Mouse (Mus musculus) C2C12 (cell line): Measurements from ENCODE around the gene Hacd3. TPM values are rescaled to one million over a fixed set of nuclear protein-coding genes. Genes with fewer than 3 reads are reported as not detected.

ENCODE experiments used
- H3K27me3 ChIP-seq: one replicate; pipeline ENCODE4 v1.6.1; 2011; ENCODE audit not compliant: control insufficient read depth, insufficient read depth, insufficient read length
- H3K36me3 ChIP-seq: one replicate; pipeline ENCODE4 v1.6.1; 2011; ENCODE audit not compliant: control insufficient read depth, insufficient read depth
- H3K4me3 ChIP-seq: one replicate; pipeline ENCODE4 v1.5.1; 2011; ENCODE audit warnings: mild to moderate bottlenecking, control low read depth; ENCODE audit not compliant: poor library complexity, insufficient read depth, severe bottlenecking
- H3K79me2 ChIP-seq: one replicate; pipeline ENCODE4 v1.6.1; 2011; ENCODE audit not compliant: control insufficient read depth, insufficient read depth
- H3K79me3 ChIP-seq: one replicate; pipeline ENCODE4 v1.6.1; 2011; ENCODE audit warnings: low read depth, control low read depth
- H3ac ChIP-seq: one replicate; pipeline ENCODE3; 2011; ENCODE audit warnings: low read depth; ENCODE audit not compliant: control insufficient read depth, insufficient read length
- CEBPB ChIP-seq: IDR thresholded peaks from one replicate; pipeline ENCODE4 v1.6.1; 2011; ENCODE audit warnings: low read depth, mild to moderate bottlenecking, control low read depth, moderate library complexity
- CTCF ChIP-seq: IDR thresholded peaks from one replicate; pipeline ENCODE4 v1.5.1; 2011; ENCODE audit not compliant: control insufficient read depth, insufficient read depth, insufficient read length
- FOSL1 ChIP-seq: IDR thresholded peaks from one replicate; pipeline ENCODE4 v1.8.0; 2011; ENCODE audit warnings: mild to moderate bottlenecking, low read length; ENCODE audit not compliant: poor library complexity, insufficient read depth, severe bottlenecking
- MAX ChIP-seq: IDR thresholded peaks from one replicate; pipeline ENCODE4 v1.6.1; 2011; ENCODE audit warnings: mild to moderate bottlenecking, control low read depth
- MYOD1 ChIP-seq: IDR thresholded peaks from one replicate; pipeline ENCODE4 v1.6.1; 2011; ENCODE audit warnings: low read depth; ENCODE audit not compliant: control insufficient read depth, insufficient read length
- MYOG ChIP-seq: IDR thresholded peaks from one replicate; pipeline ENCODE4 v1.6.1; 2011; ENCODE audit not compliant: control insufficient read depth, insufficient read length; ENCODE audit errors: extremely low read depth
- USF1 ChIP-seq: IDR thresholded peaks from one replicate; pipeline ENCODE4 v1.6.1; 2011; ENCODE audit warnings: low read depth, mild to moderate bottlenecking, control low read depth, moderate library complexity
- polyA plus RNA-seq: library from polyadenylated mRNA; unstranded; fragments of >200 nt; fragmentation: generic; extraction: Trizol; gene quantifications from one replicate; pipeline ENCODE4 v1.2.1, GENCODE M21; 2012; ENCODE audit warnings: missing spikeins

The Hacd3 gene
- polyA plus RNA-seq, 1 experiment, result 22.9 TPM

- Histone ChIP-seq H3K4me3 (no peak overlapping the region), H3K27me3 (no peaks in the 10 kb centered on the region), H3K79me2 (no peaks in the 10 kb centered on the region), H3K36me3 (peaks cover 77% of the 10 kb centered on the region), H3ac (no peak overlapping the region), H3K79me3 (no peaks in the 10 kb centered on the region)
- TF ChIP-seq MYOD1 (no peak), CTCF (no peak), CEBPB (no peak), FOSL1 (no peak), MAX (no peak), USF1 (no peak), MYOG (no peak)
These were observed 40.9 kb downstream of the Hacd3 start for GRCm38 (mm10) chr9:64980548-64980947.

GRCm38 (mm10) chr9:64960978-64961320 is 60.5 kb downstream of the Hacd3 start:
- TF ChIP-seq MYOG (no peak), CEBPB (no peak), USF1 (no peak), CTCF (no peak), MYOD1 (no peak), FOSL1 (no peak), MAX (no peak)
- H3K4me3 ChIP-seq, result peak overlapping the region; percentile 43
- H3K79me2 ChIP-seq, result peaks cover 32% of the 10 kb centered on the region
- H3K79me3 ChIP-seq, result peaks cover 10% of the 10 kb centered on the region
- H3K36me3 ChIP-seq, result peaks cover 19% of the 10 kb centered on the region
- no peaks in the 10 kb centered on the region for H3K27me3 ChIP-seq
- H3ac ChIP-seq, result peak overlapping the region; percentile 90

- Histone ChIP-seq H3K4me3 (peak within 1 kb of the TSS; percentile 43), H3ac (peak within 1 kb of the TSS; percentile 90), H3K36me3 (peaks cover 14% of the 10 kb centered on the region), H3K79me3 (peaks cover 10% of the 10 kb centered on the region), H3K79me2 (peaks cover 32% of the 10 kb centered on the region), H3K27me3 (no peaks in the 10 kb centered on the region)
- peak; percentile 90 for TF ChIP-seq CTCF
- TF ChIP-seq FOSL1, result no peak
- TF ChIP-seq MAX, result peak; percentile 52
- no peak for TF ChIP-seq CEBPB
- TF ChIP-seq MYOG, result no peak
- no peak for TF ChIP-seq USF1
- TF ChIP-seq MYOD1, result no peak
These were observed 61.1 kb downstream of the Hacd3 start, which contains the start of gene Ints14 for GRCm38 (mm10) chr9:64960117-64960977. Ints14 (plus strand) TSS chr9:64960905.

- TF ChIP-seq FOSL1, result no peak
- no peak for TF ChIP-seq USF1
- TF ChIP-seq MYOD1, result no peak
- TF ChIP-seq MAX, result no peak
- TF ChIP-seq CEBPB, result no peak
- TF ChIP-seq MYOG, result no peak
- TF ChIP-seq CTCF, result no peak
- Histone ChIP-seq H3K4me3 (no peak overlapping the region), H3K79me2 (peaks cover 15% of the 10 kb centered on the region)
These were observed 64.2 kb downstream of the Hacd3 start for GRCm38 (mm10) chr9:64957276-64957675.

DNA sequence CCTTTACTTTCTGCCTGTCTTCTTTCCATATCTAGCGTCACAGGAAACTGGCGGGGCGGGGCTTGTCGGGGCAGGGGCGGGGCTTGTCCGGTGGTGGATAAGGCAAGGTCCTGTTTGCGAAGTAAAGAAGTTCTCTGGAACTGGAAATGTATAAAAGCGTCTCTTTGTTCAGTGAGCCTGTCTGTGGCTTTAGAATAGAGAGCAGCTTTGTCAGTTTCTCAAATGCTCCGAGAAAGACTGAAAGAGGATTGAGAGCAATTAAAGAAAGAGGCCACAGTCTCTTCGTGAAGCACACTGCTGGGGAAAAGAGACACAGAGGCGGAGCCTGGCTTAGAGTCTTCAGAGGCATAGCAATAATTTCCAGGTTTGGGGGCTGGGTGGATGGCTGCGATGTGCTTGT is 65.2 kb downstream of the Hacd3 start:
- TF ChIP-seq MAX (no peak), MYOD1 (no peak), CTCF (no peak), FOSL1 (no peak), CEBPB (no peak)
- Histone ChIP-seq H3K79me3 (peaks cover 3% of the 10 kb centered on the region), H3K36me3 (no peaks in the 10 kb centered on the region), H3K4me3 (no peak overlapping the region), H3K79me2 (peaks cover 5% of the 10 kb centered on the region), H3K27me3 (peaks cover 24% of the 10 kb centered on the region), H3ac (no peak overlapping the region)

More at GRCm38 (mm10) chr9:64957276-64957675, 64.2 kb downstream of the Hacd3 start:
- Histone ChIP-seq H3ac (no peak overlapping the region), H3K79me3 (peaks cover 8% of the 10 kb centered on the region), H3K36me3 (peaks cover 3% of the 10 kb centered on the region), H3K27me3 (peaks cover 15% of the 10 kb centered on the region)

GRCm38 (mm10) chr9:64953190-64953589 is 68.3 kb downstream of the Hacd3 start:
- Histone ChIP-seq H3K79me3 (no peaks in the 10 kb centered on the region), H3K27me3 (peaks cover 53% of the 10 kb centered on the region), H3K36me3 (no peaks in the 10 kb centered on the region), H3K79me2 (no peaks in the 10 kb centered on the region), H3K4me3 (no peak overlapping the region), H3ac (no peak overlapping the region)
- TF ChIP-seq MAX, result no peak
- TF ChIP-seq MYOD1, result no peak
- no peak for TF ChIP-seq CTCF
- no peak for TF ChIP-seq MYOG
- TF ChIP-seq CEBPB, result no peak
- no peak for TF ChIP-seq USF1
- TF ChIP-seq FOSL1, result no peak
